Mouse (Mus musculus) macrophage (primary cell): ENCODE measurements around the gene Csnk1g2. TPM values are rescaled to one million over a fixed set of nuclear protein-coding genes. Genes with fewer than 3 reads are reported as not detected.

Source experiments
- H3K27ac ChIP-seq: fragments of 350-480 bp; formaldehyde crosslinking; 2 replicates; pipeline ENCODE4 v1.9.0; 2021
- H3K36me3 ChIP-seq: fragments of 350-480 bp; formaldehyde crosslinking; 2 replicates; pipeline ENCODE4 v1.9.0; 2021; ENCODE audit errors: inconsistent target
- H3K4me3 ChIP-seq: fragments of 350-480 bp; formaldehyde crosslinking; 2 replicates; pipeline ENCODE4 v1.9.0; 2021; ENCODE audit errors: inconsistent target
- H3K79me2 ChIP-seq: fragments of 350-480 bp; formaldehyde crosslinking; 2 replicates; pipeline ENCODE4 v1.9.0; 2021; ENCODE audit errors: inconsistent target
- WGBS: methylation state at CpG from one replicate; pipeline ENCODE4 v1.1.7; 2026; ENCODE audit warnings: inconsistent platforms; ENCODE audit not compliant: missing documents; 5-methylcytosine and 5-hydroxymethylcytosine counted together
- polyA plus RNA-seq: library from polyadenylated mRNA; stranded (reverse); fragments of 250-400 nt; gene quantifications from 3 replicates; pipeline ENCODE4 v1.2.4, GENCODE M21; 2018; ENCODE audit warnings: inconsistent platforms
- total RNA-seq, 78 experiments: library from RNA; depleted of rRNA; stranded (reverse); fragments of 250-400 nt; gene quantifications; 1 replicate in 9 of 78; 2 replicates in 24 of 78; 3 replicates in 43 of 78; 4 replicates in 2 of 78; pipeline ENCODE4 v1.2.4; 2018; ENCODE audit warnings: inconsistent platforms in 56 of 78

Csnk1g2 gene
- 10 to 100 TPM; 21.1 to 94.3 (median 56.1) TPM for total RNA-seq (2018; cell fraction: chromatin; rRNA removed)
- 10 to 100 TPM; 27.4 to 80.7 (median 43.5) TPM for total RNA-seq (2018; cell fraction: cytosol; rRNA removed)
- total RNA-seq (2018; cell fraction: nucleus; rRNA removed) = 10 to 100 TPM; 22.9 to 90.8 (median 48.4) TPM
- 66.6 to 78.0 TPM (median 74.8 TPM) in 3 replicates for polyA plus RNA-seq

DNA sequence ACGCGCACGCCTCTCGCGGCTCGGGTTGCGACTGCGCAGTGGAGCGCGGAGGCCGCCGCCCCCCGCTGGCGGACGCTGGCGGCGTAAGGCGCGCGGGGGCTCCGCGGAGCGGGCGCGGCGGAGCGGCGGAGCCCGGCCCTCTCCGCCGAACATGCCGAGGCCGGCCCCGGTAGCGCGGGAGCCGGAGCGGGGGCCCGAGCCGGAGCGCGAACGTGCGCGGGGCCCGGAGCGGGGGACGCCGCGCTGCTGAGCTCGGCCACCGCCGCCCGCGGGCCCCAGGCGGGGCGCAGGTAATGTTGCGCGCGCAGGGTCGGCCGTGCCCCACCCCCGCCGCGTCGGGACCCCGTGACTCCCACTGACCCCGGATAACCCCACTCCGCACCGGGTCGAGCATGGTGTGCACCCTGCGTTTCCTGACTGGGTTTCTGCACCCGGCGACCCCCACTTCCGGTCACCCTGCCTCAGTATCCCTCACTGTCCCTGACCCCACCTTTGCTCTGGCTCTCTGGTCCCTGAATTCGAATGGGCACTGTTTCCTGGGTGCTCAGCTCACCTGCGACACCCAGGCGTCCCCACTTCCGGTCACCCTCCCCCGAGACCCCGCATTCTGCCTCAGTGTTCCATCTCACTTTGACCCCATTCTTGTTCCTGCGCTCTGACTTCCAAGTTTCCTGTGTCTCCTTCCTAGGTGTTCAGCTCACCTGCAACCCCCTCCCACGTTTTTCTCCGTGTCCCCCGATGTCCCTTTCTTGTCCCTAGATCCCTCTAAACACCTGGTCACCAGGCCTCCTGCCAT lies at the start of gene Csnk1g2:
Gene Csnk1g2 (plus strand): TSS at position 178 of the 796 bp plus-strand sequence.
- Histone ChIP-seq H3K4me3 (peak within 1 kb of the TSS; percentile 94), H3K27ac (peak within 1 kb of the TSS; percentile 79), H3K36me3 (no peaks in the 10 kb centered on the region), H3K79me2 (peaks cover 51% of the 10 kb centered on the region)
- WGBS = under 1% methylated on average over 80 of the region's 85 CpGs

DNA sequence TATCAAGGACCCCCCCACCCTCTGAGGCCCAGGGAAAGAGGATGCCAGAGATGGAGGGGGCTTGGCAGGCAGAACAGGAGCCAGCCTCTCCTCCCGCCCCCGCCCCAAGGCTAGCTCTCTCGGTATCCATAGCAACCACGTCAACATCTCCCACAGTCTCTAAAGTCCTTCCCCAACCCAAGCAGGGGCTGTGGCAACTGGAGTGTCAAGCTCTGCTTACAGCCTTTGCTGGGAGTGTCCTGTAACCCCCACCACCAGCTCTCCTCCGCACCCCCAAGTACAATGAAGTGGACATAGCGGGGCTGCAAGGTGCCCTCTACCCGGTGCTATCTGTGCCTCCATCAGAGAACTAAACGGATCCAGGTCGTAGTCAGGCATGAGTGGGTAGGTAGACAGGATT lies 48.7 kb upstream of the Csnk1g2 start:
- 97% methylated on average over 7 of the region's 9 CpGs for WGBS
- Histone ChIP-seq H3K36me3 (no peaks in the 10 kb centered on the region), H3K27ac (no peak overlapping the region), H3K79me2 (peaks cover 71% of the 10 kb centered on the region), H3K4me3 (no peak overlapping the region)

DNA sequence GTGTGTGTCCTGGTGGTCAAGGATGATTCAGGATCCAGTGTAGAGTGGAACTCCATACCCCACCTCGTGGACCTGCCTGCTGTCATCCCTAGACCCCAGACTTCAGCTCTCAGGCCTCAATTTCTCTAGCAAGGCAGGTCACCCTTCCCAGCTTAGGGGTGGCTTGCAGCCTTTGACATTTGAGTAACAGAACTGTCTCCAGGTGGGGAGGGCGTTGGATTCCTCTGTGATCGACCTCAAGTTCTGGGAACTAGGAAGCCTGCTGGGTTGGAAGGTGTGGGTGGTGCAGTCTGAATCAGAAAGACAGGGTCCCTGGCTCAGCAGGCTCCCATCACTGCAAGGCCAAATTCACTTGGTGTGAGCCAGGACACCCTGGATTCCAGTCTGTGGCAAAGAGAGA lies 47.7 kb upstream of the Csnk1g2 start:
- no peak overlapping the region for H3K27ac ChIP-seq
- H3K79me2 ChIP-seq = peaks cover 64% of the 10 kb centered on the region
- WGBS = 87% methylated on average over 3 of the region's 3 CpGs
- H3K4me3 ChIP-seq = no peak overlapping the region
- no peaks in the 10 kb centered on the region for H3K36me3 ChIP-seq

DNA sequence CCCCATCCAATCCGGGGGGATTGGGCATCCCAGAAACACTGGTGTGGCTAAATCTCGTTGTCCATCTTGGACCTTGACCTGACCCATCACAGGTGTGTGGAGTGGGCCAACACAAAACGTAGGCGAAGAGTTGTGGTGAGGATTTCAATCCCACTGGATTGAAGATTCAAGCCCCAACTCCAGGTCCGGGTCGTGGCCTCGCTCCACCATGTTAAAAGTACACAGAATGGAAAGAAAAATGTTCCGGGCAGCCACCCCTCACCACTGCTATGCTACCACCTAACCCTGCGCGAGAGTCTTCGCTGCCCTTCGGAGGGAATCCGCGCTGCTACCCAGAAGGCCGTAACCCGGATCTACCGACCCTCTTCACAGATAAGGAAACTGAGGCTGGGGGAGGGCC lies 46.7 kb upstream of the Csnk1g2 start:
- WGBS = 16% methylated on average over 17 of the region's 17 CpGs
- Histone ChIP-seq H3K36me3 (no peaks in the 10 kb centered on the region), H3K27ac (no peak overlapping the region), H3K79me2 (peaks cover 54% of the 10 kb centered on the region), H3K4me3 (peak overlapping the region; percentile 62)

DNA sequence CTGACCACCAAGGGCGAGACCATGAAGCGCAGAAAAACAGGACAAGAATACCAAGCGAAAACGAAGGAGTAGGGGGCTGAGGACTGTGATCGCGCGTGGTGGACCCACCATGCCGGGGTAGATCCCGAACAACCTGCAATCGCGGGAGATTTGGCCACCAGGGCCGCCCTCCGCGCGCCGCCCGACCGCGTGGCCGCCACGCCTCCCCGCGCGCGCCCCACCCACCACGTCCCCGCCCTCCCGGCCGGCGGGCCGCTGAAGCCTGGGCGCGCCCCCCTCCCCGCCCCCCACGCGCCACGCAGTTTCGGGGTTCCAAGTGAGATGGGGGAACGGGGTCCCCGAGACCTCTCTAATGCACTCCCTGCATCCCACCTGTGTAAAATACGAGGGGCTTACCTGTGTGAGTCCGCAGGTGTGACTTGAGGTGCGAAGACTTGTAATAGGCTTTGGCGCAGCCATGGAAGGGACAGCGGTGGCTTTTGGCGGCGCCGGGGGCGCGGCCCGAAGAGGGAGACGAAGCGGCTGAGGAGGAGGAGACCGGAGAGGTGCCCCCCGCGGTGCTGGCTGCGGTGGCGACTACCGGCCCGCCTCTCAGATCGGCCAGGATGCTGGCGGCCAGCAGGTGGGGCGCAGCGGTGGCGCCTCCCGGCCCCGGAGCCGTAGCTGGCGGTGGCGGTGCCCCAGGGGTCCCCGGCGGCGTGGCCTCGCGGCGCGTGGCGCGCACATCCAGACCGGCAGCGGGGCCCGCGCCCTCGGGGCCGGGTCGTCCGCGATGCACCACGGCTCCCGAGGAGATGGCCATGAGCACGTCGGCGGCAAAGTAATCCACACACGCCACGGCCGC lies 46.1 kb upstream of the Csnk1g2 start:
- Histone ChIP-seq H3K36me3 (no peaks in the 10 kb centered on the region), H3K27ac (no peak overlapping the region), H3K4me3 (peak overlapping the region; percentile 62), H3K79me2 (peaks cover 47% of the 10 kb centered on the region)
- WGBS = under 1% methylated on average over 79 of the region's 96 CpGs

DNA sequence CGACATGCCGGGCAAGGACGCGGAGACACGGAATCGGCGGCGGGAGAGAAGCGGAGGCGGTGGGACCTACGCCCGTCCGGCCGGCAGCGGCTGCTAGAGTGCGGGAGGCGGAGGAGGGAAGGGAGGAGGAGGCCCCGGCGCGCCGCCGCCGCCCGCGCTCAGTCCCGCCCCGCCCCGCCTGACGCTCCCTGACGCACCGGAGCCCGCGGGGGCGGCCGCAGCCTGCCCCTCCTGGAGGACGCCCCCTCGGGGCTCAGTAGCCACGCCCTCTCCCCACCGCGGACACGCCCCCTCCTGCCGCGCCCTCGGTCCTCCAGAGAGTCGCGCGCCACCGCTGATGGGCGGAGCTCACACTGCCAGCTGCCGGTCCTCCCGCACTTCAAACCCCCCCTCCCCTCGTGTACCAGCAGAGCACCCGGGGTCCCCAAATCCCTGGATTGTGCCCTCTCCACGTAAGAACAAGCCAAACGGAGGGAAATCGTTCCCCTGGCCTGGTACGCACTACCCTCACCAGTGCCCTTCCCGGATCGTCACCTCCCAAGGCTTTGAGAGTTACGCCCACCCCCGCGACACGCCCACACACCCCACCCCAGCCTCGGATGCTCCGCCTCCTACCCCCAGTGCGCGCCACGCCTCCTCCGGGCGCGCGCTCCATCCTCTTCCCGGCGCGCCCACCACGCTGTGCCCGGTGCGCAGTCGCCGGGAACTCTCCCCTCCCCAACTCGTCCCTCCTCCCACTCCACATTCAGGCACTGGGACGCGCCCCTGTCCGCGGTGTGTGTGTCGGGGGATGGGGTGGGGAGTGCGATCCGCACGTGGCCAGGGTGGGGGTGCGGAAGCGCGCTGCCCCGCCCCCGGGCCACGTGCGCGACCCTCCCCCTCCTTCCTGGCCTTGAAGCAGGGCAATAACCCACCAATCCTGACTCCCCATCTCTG lies 45.2 kb upstream of the Csnk1g2 start, which contains the start of gene Klf16:
Gene Klf16 (minus strand): TSS at position 127 of the 936 bp plus-strand sequence.
- Histone ChIP-seq H3K79me2 (peaks cover 38% of the 10 kb centered on the region), H3K4me3 (peak within 1 kb of the TSS; percentile 62), H3K27ac (peak within 1 kb of the TSS; percentile 84), H3K36me3 (no peaks in the 10 kb centered on the region)
- under 1% methylated on average over 81 of the region's 97 CpGs for WGBS

DNA sequence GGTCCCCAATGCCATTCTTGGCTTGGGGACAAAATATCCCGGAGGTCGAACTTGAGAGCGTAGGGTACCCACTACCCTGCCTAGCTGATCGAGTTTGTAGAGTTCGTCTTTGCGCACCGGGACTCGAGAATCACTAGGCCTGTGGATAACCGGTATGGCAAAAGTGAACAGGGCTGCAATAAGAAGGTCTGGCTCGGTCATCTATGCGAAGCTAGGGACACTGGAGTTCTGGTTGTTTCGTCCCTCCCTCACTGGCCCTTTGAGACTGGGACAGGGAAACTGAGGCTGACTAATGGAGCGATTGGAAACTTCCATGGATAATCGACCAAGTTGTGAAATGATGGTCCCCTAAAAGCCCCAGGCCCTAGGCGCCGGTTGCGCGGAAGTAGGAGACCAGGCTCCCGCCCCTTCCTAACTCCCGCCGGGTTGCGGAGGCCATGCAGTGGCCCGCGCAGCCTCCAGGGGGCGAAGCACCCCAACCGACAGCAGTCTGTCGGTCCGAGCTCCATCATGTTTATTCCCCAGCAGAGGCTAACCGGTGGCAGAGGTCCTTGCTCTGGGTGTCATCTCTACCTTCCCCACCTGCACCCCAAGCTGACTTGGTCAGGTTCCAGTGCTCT lies 44.4 kb upstream of the Csnk1g2 start:
- WGBS = 0% methylated on average over 29 of the region's 29 CpGs
- peaks cover 31% of the 10 kb centered on the region for H3K79me2 ChIP-seq
- H3K27ac ChIP-seq = peak overlapping the region; percentile 84
- no peaks in the 10 kb centered on the region; the same call in 1 of the 2 replicates for H3K36me3 ChIP-seq
- peak overlapping the region; percentile 31 for H3K4me3 ChIP-seq

DNA sequence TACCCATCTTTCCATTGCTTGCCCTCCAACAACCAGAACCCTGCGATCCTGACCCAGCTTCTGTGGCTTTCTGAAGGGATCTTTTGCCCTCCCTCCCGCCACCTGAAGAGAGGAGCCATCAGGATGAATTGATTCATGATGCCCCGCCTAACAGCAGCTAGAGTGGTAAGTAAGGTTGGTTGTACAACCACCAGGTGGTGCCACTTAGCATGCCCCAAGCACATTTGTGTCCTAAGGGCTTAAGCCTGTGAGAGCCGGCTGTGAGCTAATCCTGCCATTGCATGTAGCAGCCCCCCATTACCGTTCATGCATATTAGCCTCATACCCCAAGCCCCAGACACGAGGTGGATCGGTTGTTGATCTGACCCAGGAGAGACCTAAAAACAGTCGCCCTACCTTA lies 43.7 kb upstream of the Csnk1g2 start:
- no peak overlapping the region for H3K27ac ChIP-seq
- no peak overlapping the region for H3K4me3 ChIP-seq
- H3K79me2 ChIP-seq = peaks cover 24% of the 10 kb centered on the region
- peaks cover 2% of the 10 kb centered on the region; the same call in 1 of the 2 replicates for H3K36me3 ChIP-seq
- 12% methylated on average over 8 of the region's 8 CpGs for WGBS

DNA sequence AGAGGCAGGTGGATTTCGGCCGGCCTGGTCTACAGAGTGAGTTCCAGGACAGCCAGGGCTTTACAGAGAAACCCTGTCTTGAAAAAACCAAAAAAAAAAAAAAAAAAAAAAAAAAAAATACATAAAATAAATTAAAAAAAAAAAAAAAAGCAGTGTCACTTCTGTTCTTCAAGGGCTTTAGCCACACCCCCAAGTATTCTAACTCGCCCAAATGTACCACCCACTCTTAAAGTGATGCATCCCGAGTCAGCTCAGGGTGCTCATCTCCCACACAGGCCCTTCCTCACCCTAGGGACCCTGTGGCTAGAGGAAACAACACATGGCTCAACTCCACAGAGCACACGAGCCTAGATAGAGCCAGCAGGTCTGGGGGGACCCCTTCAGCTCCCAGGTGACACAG lies 39.6 kb upstream of the Csnk1g2 start:
- Histone ChIP-seq H3K27ac (no peak overlapping the region), H3K4me3 (no peak overlapping the region), H3K79me2 (peaks cover 34% of the 10 kb centered on the region), H3K36me3 (peaks cover 24% of the 10 kb centered on the region; the same call in 1 of the 2 replicates)
- 86% methylated on average over 5 of the region's 5 CpGs for WGBS

DNA sequence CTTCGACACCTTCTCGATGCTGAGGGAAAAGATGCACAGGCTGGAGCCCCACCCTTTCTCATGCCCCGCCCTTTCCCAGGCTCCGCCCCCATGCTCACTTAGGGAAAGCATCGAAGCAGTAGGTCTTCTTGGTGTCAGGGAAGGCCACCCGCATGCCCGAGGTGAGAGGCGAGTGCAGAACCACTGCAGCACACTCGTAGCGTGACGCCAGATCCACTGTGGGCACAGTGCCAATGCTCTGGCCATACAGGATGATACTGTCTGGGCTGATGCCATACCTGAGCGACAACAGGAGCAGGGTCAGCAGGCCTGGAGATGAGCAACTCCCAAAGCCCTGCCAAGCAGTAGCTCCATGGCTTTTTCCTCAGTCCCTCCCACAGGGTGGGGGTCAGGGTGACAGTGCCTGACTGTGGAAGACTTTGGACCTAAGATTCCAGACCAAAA lies 38.6 kb upstream of the Csnk1g2 start:
- H3K36me3 ChIP-seq = peaks cover 24% of the 10 kb centered on the region; the same call in 1 of the 2 replicates
- peaks cover 44% of the 10 kb centered on the region for H3K79me2 ChIP-seq
- H3K4me3 ChIP-seq = no peak overlapping the region
- 84% methylated on average over 12 of the region's 12 CpGs for WGBS
- H3K27ac ChIP-seq = no peak overlapping the region

DNA sequence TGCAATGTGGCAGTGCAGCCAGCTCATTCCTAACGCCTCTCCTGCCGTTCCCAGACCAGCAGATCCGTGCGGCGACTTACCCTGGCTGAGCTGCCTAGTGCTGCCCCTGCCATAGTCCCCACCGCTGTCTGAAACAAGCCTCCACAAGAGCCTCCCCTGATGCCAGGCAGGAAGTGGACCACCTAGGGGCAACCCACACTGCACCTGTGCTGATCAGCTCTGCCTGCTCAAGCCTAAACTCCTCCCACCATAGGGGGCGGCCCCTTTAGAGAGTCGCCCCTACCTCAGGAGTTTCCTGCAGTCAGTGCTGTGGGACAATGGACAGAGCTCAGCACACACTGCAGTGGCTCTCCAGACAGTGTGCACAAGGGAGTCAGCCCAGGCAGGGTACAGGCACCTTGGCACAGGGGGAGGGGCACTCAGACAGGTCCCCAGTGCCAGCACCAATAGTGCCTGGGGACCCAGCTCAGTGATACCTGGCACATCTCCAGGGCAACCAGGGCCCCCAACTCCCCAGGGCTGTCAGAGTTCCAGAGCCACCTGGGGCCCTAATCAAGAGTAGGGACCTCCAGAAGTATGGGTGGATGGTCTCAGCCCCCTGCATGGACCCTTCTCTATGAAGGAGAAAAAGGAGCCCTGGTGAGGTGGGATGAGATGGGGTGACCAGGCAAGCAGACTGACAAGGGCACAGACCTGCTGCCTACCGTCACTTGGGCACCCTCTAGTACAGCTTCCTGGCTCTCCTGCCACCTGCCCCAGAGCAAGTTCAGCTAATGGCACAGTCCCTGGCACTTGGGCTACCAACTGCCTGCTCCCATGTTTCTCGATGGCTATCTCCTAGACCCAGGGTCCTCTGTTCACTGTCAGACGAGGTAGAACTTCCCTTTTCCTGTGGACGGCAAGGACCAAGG lies 37.7 kb upstream of the Csnk1g2 start:
- no peak overlapping the region for H3K27ac ChIP-seq
- H3K79me2 ChIP-seq = peaks cover 52% of the 10 kb centered on the region
- 83% methylated on average over 12 of the region's 12 CpGs for WGBS
- H3K4me3 ChIP-seq = no peak overlapping the region
- H3K36me3 ChIP-seq = peaks cover 24% of the 10 kb centered on the region; the same call in 1 of the 2 replicates

DNA sequence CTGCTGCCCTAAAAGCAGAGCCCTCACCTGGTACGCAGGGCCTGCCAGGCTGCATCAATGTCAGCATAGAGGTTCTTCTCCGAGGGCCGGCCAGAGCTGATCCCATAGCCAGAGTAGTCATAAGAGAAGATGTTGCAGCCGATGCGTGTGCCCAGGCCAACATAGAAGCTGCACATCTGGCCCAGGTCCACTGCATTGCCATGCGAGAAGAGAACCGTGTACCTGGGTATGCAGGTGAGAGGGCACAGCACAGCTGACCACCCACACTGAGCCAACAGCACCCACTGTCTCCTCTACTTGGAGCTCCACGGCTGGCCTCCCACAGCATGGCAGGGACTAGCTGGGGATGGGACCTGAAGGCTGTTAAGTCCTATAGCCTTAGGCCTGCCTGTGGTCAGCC lies 37.1 kb upstream of the Csnk1g2 start:
- Histone ChIP-seq H3K4me3 (no peak overlapping the region), H3K36me3 (peaks cover 24% of the 10 kb centered on the region; the same call in 1 of the 2 replicates), H3K79me2 (peaks cover 52% of the 10 kb centered on the region), H3K27ac (no peak overlapping the region)
- 98% methylated on average over 8 of the region's 8 CpGs for WGBS
